Mouse (Mus musculus) thymus, postnatal 0 days (tissue): ENCODE data around the gene Anks1b. TPM values are rescaled to one million over a fixed set of nuclear protein-coding genes. Genes with fewer than 3 reads are reported as not detected.
"Not testable (repeated sequence)": the region's sequence is repeated elsewhere in the genome, so short reads cannot be mapped to it uniquely, and the experiment has no call there.

Source experiments
- DNase-seq: peaks from one replicate; pipeline ENCODE4 v3.0.0-alpha.2; 2015; ENCODE audit warnings: low spot score
- polyA plus RNA-seq: library from polyadenylated mRNA; unstranded; fragments of >200 nt; fragmentation: Nextera tagmentation; extraction: Ambion mirVana; gene quantifications from 2 replicates; pipeline ENCODE4 v1.2.1, GENCODE M21; 2015

The Anks1b gene
- polyA plus RNA-seq, 1 experiment from 2014 or later: 0.18 TPM

DNA sequence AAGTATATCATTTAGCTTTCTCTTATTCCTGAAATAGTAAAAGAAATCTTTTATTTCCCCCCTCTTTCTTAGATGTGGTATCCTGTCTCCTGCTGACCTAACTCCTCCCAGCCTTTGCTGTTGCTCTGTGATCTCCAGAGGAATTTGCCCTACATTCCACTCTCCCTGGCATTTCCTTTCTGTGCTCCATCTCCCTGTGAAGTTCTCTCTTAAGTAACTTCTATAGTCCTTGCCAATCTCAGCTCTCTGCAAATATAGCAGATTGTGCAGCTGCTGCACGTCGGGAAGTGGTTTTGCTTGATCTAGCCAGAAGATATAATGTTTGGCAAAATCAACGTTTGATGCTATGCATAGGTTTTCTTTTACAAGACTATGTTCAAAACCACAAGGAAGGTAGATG is 673.3 kb downstream of the Anks1b start:
- DNase-seq: no peak

DNA sequence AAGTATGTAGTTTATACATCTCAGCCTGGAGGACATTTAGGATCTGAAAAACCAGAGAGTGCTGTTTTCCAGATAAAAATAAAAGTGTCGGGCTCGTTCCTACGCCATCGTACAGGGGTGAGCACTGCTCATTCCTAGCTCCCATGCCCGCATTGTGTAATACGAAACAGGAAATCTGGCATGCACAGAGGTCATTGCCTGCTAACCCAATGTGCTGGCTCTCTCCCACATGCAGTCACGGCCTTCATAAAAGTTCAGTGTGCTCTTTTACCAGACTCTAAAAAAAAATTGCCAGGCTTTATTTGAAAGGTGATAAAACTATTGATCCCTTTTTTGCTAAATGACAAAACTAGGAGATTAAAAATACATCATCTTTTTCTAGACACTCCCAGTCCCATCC is 689.6 kb downstream of the Anks1b start:
- DNase-seq: no peak

GRCm38 (mm10) chr10:90576191-90577098 is 703.1 kb downstream of the Anks1b start:
- DNase-seq: no peak

DNA sequence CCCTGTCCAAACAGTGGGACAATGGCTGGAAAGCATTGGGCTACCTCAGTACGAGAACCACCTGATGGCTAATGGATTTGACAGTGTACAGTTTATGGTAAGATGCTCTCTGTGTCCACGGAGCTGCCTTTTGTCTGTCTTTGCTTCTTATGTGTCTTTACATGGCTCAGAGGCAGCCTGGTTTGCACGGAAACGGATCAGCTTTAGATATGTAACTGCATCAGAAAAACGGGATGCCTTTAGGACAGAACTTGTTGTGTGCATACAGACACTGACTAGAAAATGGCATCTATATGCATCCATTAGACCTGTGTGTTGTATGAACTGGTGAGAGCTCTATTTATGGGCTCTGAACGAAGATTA is 703.8 kb downstream of the Anks1b start:
- DNase-seq: no peak

- no peak for DNase-seq
These were observed 704.5 kb downstream of the Anks1b start for GRCm38 (mm10) chr10:90577777-90578176.

GRCm38 (mm10) chr10:90579970-90580369 is 706.7 kb downstream of the Anks1b start:
- no peak for DNase-seq

DNA sequence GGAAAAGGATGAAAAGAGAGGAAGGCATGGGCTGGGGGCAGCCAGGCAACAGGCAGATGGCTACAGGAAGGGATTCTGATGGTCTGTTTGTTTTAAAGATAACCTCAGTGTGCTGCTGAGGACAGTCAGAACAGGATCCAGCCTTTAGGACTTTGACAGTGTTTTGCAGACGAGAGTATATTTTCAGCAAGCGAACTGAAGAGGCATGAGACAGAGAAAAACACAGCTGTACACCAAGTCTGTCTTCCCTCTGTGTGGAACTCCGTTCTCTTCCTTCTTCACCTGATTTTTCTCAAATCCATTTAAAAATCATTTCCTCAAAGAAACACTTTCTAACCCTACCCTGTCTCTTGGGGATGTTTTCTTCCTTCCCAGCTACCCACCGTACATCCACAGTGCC is 710.7 kb downstream of the Anks1b start:
- no peak for DNase-seq

DNA sequence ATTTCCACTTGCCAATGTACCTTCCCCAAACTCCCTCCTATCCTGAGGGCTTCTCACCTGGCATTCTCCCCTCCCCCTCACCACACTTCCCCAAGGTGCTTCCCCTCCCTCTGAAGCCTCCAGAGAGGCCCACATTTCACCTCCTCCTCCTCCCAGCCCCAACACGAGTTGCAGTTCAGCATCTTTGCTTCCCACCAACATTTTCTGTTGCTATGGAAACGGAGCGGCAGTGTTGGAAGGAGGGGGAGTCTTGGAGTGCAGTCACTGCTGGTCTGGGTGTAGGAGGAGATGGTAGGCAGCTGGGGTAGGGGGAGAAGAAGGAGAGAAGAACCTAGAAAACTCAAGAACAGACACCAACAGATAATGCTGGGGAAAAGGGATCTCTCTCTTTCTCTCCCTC is 722.8 kb downstream of the Anks1b start:
- no peak for DNase-seq

DNA sequence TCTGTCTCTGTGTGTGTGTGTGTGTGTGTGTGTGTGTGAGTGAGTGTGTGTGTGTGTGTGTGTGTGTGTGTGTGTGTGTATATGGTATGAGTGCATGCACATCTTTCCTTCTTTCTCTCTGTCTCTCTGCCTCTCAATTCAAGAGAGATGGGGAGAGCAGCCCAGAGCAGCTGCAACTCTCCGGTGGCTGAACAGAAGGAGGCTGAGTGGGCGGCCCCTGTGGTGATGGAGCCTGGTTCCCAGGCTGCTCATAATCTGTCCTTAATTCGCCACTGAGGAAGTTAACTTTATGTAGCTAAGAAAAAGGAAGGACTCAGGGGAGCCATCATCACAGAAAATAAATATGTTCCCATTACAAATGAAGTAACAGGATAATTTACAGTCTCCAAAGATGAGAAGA is 723.3 kb downstream of the Anks1b start:
- no peak for DNase-seq

- DNase-seq: no peak
These were observed 725.8 kb downstream of the Anks1b start for GRCm38 (mm10) chr10:90599149-90599548.

DNA sequence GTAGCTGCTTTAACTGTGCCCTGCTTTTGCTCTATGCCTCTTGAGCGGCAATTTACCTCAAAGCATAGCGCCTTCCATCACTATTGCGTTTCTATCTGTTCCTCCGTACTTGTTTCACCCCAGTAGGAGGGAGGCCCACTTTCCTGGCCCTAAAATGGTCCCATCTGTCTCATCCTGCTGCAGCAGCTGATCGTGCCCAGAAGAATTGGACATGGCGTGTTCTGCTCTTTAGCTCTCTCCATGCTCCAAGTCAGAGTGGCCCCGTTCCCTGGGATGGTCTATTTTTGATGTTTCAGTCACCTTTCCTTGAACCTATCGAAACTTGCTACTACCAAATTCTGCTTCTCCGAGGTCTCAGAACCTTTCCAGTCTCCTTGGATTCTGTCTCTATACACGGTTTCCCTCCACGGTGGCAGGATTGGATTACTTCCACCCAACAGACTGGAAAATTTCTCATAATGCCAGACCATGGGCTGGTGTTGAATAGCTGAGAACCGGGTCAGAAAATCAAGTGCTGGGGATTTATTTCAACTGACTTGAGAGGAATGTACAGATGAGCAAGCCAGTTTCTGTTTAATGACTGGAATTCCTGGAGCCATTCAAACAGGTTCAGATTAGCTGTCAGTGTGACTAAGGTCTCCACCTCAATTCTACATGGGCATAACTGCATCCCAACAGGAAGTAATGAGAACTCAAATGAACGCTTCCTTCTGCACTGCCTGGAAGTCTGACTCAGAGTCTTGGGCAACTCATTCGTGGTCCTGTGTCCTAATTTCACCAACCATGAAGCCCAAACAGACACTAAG is 726.6 kb downstream of the Anks1b start:
- no peak for DNase-seq

- DNase-seq: no peak
These were observed 734.3 kb downstream of the Anks1b start for GRCm38 (mm10) chr10:90607586-90607985.

- DNase-seq: no peak
These were observed 736.1 kb downstream of the Anks1b start for GRCm38 (mm10) chr10:90609437-90609836.

GRCm38 (mm10) chr10:90613051-90613450 is 739.7 kb downstream of the Anks1b start:
- DNase-seq: no peak

DNA sequence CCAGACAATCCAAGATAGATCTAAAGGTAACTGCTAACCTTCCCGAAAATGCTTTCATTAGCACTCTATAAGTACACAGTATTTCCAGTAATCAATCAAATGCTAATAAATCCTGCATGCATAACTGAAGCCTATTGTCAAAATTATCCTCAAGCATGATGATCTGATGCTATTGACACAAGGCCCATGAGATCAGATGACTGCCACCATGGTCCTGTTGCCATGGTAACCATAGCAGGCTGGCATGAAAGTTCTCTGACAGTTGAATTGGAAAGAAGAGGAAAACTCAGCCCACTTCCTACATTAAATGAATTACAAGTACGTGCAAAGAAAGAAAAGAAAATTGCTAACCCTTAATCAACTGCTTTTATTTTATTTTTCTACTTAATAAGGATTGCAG is 741.9 kb downstream of the Anks1b start:
- no peak for DNase-seq

GRCm38 (mm10) chr10:90616622-90617021 is 743.3 kb downstream of the Anks1b start:
- no peak for DNase-seq

GRCm38 (mm10) chr10:90617664-90618296 is 744.5 kb downstream of the Anks1b start:
- no peak for DNase-seq

DNA sequence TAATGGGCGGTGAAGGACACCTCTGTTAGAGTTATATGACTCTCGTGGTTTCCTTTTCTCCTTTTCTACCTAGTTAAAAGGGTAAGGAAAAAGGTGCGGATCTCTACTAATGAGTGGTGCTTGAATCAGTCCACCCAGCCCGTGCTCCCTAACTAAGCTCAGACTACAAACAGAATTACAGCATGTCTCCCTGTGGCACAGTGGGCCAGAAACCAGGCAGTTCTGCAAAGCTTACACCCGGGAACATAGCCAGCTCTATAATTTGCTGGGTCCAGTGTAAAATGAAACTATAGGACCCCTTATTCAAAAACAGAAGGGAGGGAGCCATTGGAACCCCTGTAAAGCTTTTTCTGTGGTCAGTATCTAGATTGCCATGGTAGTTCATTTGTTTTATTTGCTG is 754.2 kb downstream of the Anks1b start:
- no peak for DNase-seq

GRCm38 (mm10) chr10:90630099-90630698 is 756.9 kb downstream of the Anks1b start:
- DNase-seq: no peak

DNA sequence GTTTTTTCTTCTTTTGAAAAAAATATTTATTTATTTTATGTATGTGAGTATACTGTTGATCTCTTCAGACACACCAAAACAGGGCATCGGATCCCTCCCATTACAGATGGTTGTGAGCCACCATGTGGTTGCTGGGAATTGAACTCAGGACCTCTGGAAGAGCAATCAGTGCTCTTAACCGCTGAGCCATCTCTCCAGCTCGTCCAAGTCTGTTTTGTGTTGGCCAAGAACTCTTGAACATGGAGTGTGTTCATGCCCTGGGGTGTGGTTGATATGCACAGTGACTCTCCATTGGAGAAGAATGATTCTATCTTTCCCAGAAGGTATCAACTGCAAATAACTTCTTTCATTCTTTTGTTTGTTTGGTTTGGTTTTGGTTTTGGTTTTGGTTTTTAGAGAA is 757.5 kb downstream of the Anks1b start:
- DNase-seq: not testable (repeated sequence)

DNA sequence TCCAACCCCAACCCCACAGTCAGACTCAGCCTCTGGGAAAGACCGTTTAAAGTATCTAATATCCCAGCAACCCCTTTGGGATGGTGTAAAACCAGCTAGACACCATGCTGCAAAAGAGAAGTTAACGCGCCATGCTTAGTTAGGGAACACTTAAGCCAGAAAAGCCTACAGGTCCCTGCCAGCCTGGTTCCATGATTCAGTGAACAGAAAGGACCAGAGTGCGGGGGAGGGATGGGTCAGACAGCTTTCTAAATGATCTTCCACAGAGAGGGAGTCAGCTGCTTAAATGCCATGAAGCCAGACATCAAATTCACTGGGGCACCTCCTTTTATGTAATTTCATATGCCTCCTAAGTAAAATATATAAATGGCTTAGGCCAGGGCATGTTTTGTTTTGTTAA is 764.0 kb downstream of the Anks1b start:
- DNase-seq: no peak

DNA sequence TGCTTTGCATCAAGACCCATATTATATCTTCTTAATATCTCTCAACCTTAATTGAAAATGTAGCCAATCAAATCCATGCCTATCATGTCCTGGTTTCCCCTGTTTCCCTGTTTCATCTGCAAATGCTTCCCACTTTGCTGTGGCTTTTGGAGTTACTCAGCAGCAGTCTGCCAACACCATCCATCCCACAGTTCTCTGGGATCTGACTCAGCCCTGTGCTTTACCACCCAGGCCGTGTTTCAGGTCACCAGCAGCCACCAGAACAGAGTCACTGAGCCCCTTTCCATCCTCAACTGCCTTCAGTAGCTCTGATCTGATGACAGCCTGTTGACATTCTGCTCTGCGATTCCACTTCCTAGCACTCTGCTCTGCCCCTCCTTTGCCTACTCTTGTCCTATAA is 776.4 kb downstream of the Anks1b start:
- DNase-seq: no peak
